Mouse (Mus musculus) lung, postnatal 0 days (tissue): ENCODE measurements around the gene Capn10. TPM values are rescaled to one million over a fixed set of nuclear protein-coding genes. Genes with fewer than 3 reads are reported as not detected.

Experiments used
- ATAC-seq: fragments of 200-750 bp; cut with Nextera tagmentation; 2 replicates; pipeline ENCODE4 v1.8.0; 2017; ENCODE audit warnings: moderate library complexity
- DNase-seq: peaks from one replicate; pipeline ENCODE4 v3.0.0-alpha.2; 2016; ENCODE audit warnings: low spot score
- H3K27ac ChIP-seq: fragments of 300-500 bp; sonication (generic); 2 replicates; pipeline ENCODE4 v1.5.1; 2014; ENCODE audit warnings: antibody characterized with exemption, mild to moderate bottlenecking, low read length, mixed read lengths
- H3K27me3 ChIP-seq: fragments of 300-500 bp; sonication (generic); replicated peaks from 2 replicates; pipeline ENCODE4 v1.6.1; 2014; ENCODE audit warnings: low read length, mixed read lengths; ENCODE audit not compliant: insufficient read depth
- H3K36me3 ChIP-seq: fragments of 300-500 bp; sonication (generic); 2 replicates; pipeline ENCODE4 v1.6.1; 2014; ENCODE audit warnings: low read length, mixed read lengths; ENCODE audit not compliant: insufficient read depth
- H3K4me1 ChIP-seq: fragments of 300-500 bp; sonication (generic); 2 replicates; pipeline ENCODE4 v1.6.1; 2014; ENCODE audit warnings: antibody characterized with exemption, low read depth, low read length, mixed read lengths; ENCODE audit not compliant: insufficient read depth
- H3K4me2 ChIP-seq: fragments of 300-500 bp; sonication (generic); replicated peaks from 2 replicates; pipeline ENCODE4 v1.6.1; 2014; ENCODE audit warnings: low read depth, mild to moderate bottlenecking, low read length, moderate library complexity, mixed read lengths
- H3K4me3 ChIP-seq: fragments of 300-500 bp; sonication (generic); 2 replicates; pipeline ENCODE4 v1.5.1; 2014; ENCODE audit warnings: low read depth, low read length
- H3K9ac ChIP-seq: fragments of 300-500 bp; sonication (generic); replicated peaks from 2 replicates; pipeline ENCODE4 v1.6.1; 2014; ENCODE audit warnings: low read depth, mild to moderate bottlenecking
- H3K9me3 ChIP-seq: fragments of 300-500 bp; sonication (generic); 2 replicates; pipeline ENCODE4 v1.6.1; 2016; ENCODE audit warnings: low read length, mixed read lengths
- CTCF ChIP-seq: IDR thresholded peaks from 2 replicates; pipeline ENCODE4 v1.5.1; 2016; ENCODE audit warnings: antibody characterized with exemption, mild to moderate bottlenecking
- EP300 ChIP-seq: IDR thresholded peaks from 2 replicates; pipeline ENCODE4 v1.6.1; 2016; ENCODE audit warnings: antibody characterized with exemption, mild to moderate bottlenecking, control low read depth
- WGBS: fragments of 180-500 bp; shearing (Covaris S2); extraction: QIAGEN DNeasy Blood & Tissue Kit; methylation state at CpG from one replicate; pipeline ENCODE4 v1.1.7; 2014; 5-methylcytosine and 5-hydroxymethylcytosine counted together
- polyA plus RNA-seq: library from polyadenylated mRNA; unstranded; fragments of >200 nt; fragmentation: Nextera tagmentation; extraction: Ambion mirVana; gene quantifications from 2 replicates; pipeline ENCODE4 v1.2.1, GENCODE M21; 2015

Gene Capn10
- polyA plus RNA-seq, 1 experiment from 2014 or later, result 16.6 TPM

- H3K4me1 ChIP-seq, result peaks cover 11% of the 10 kb centered on the region
- peak overlapping the region; percentile 94 for H3K4me2 ChIP-seq
- no peak overlapping the region for H3K9ac ChIP-seq
- ATAC-seq, result no peak
- no peaks in the 10 kb centered on the region for H3K27me3 ChIP-seq
- H3K4me3 ChIP-seq, result peak overlapping the region; percentile 66
- no peak for TF ChIP-seq CTCF
- no peak for TF ChIP-seq EP300
- 58% methylated on average over 4 of the region's 4 CpGs for WGBS
- no peaks in the 10 kb centered on the region for H3K9me3 ChIP-seq
- peak; percentile 15 for DNase-seq
- no peaks in the 10 kb centered on the region for H3K36me3 ChIP-seq
- peak overlapping the region; percentile 84 for H3K27ac ChIP-seq
Observed at GRCm38 (mm10) chr1:92933611-92934010, 565 bp upstream of the Capn10 start.

GRCm38 (mm10) chr1:92935054-92935962 lies 1.1 kb downstream of the Capn10 start:
- H3K9ac ChIP-seq, result peak overlapping the region; percentile 44
- no peak for TF ChIP-seq EP300
- ATAC-seq (no peak), DNase-seq (peak; percentile 59)
- H3K36me3 ChIP-seq, result peaks cover 3% of the 10 kb centered on the region; the same call in 1 of the 2 replicates
- WGBS, result 16% methylated on average over 10 of the region's 10 CpGs
- peak overlapping the region; percentile 84 for H3K27ac ChIP-seq
- peak overlapping the region; percentile 66 for H3K4me3 ChIP-seq
- H3K4me1 ChIP-seq, result peaks cover 11% of the 10 kb centered on the region
- peak overlapping the region; percentile 94 for H3K4me2 ChIP-seq
- H3K27me3 ChIP-seq, result no peaks in the 10 kb centered on the region
- H3K9me3 ChIP-seq, result no peaks in the 10 kb centered on the region

GRCm38 (mm10) chr1:92935977-92936376 lies 1.8 kb downstream of the Capn10 start:
- Histone ChIP-seq H3K9ac (no peak overlapping the region), H3K4me2 (no peak overlapping the region; the same call in 1 of the 2 replicates), H3K4me1 (peaks cover 11% of the 10 kb centered on the region), H3K4me3 (no peak overlapping the region), H3K36me3 (peaks cover 9% of the 10 kb centered on the region; the same call in 1 of the 2 replicates), H3K27ac (no peak overlapping the region), H3K27me3 (no peaks in the 10 kb centered on the region), H3K9me3 (no peaks in the 10 kb centered on the region)
- peak; percentile 25 for DNase-seq
- ATAC-seq, result no peak
- TF ChIP-seq EP300 (no peak), CTCF (peak; percentile 34; the same call in 1 of the 2 replicates)
- 37% methylated on average over 2 of the region's 2 CpGs for WGBS

DNA sequence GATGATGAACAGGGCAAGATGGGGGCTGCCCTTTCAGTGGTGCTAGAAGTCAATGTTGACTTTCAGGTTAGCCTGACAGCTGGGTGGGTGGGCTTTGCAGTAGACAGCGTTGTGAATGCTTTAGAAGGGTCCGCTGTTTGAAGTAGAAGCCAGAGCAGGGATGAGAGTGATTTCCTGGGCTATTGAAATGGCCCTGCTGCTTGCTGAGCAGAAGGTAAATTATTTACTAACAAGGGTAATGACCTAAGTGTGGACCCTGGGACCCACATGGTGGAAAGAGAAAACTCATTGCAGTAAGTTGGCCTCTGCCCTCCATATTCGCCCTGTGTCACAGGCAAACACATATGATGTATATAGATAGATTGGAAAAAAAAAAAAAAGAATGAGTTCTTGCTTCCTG lies 2.3 kb downstream of the Capn10 start:
- no peak overlapping the region for H3K4me2 ChIP-seq
- 68% methylated on average over 3 of the region's 3 CpGs for WGBS
- no peak overlapping the region for H3K4me3 ChIP-seq

DNA sequence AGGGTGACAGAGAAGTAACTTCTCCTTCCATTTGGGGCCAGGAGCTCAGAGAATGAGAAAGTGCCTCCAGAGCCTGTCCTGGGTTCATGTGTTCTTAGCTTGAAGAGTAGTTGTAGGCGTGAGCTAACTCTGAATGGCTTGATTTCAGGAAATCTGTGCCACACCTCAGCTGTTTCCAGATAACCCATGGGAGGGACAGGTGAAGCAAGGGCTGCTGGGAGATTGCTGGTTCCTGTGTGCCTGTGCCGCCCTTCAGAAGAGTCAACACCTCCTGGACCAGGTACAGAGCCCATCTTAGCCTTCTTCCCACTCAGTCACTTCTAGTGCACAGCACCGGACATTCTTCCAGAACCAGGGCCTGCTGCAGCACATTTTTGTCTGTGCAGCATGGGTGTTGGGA lies 3.6 kb downstream of the Capn10 start:
- no peak overlapping the region for H3K27ac ChIP-seq
- TF ChIP-seq EP300 (no peak), CTCF (no peak)

More for the DNA sequence above, 2.3 kb downstream of the Capn10 start:
- Histone ChIP-seq H3K27ac (no peak overlapping the region), H3K4me1 (peaks cover 11% of the 10 kb centered on the region), H3K9ac (no peak overlapping the region), H3K27me3 (no peaks in the 10 kb centered on the region), H3K36me3 (peaks cover 9% of the 10 kb centered on the region; the same call in 1 of the 2 replicates), H3K9me3 (no peaks in the 10 kb centered on the region)
- no peak for DNase-seq
- TF ChIP-seq EP300 (no peak), CTCF (no peak)
- ATAC-seq, result no peak

DNA sequence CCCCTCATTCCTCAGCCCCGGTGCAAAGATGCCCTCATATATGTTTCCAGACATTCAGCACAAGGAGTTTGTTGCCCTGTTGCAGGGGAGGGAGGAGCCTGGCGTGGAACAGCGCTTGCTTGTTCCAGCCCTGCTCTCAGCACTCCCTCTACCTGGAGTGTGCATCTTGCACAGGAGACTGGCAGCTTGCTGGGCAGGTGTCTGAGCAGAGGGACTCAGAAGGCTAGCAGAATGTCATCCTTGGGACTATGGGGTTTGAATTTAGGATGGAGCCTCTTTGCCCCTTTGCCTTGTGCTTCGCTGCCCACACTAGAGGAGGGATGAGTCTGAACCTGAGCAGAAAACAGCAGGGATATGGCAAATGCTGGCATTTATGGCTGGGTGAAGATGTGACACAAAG lies 5.6 kb downstream of the Capn10 start:
- Histone ChIP-seq H3K27ac (no peak overlapping the region), H3K4me2 (no peak overlapping the region), H3K9me3 (no peaks in the 10 kb centered on the region), H3K27me3 (no peaks in the 10 kb centered on the region), H3K9ac (no peak overlapping the region), H3K4me1 (peaks cover 6% of the 10 kb centered on the region; the same call in 1 of the 2 replicates), H3K4me3 (no peak overlapping the region), H3K36me3 (peaks cover 26% of the 10 kb centered on the region)
- no peak for ATAC-seq
- 94% methylated on average over 4 of the region's 4 CpGs for WGBS
- TF ChIP-seq CTCF (no peak), EP300 (no peak)
- no peak for DNase-seq

More for the DNA sequence above, 3.6 kb downstream of the Capn10 start:
- Histone ChIP-seq H3K4me1 (peaks cover 11% of the 10 kb centered on the region), H3K4me2 (no peak overlapping the region), H3K4me3 (no peak overlapping the region), H3K9ac (no peak overlapping the region), H3K9me3 (no peaks in the 10 kb centered on the region), H3K36me3 (peaks cover 14% of the 10 kb centered on the region), H3K27me3 (no peaks in the 10 kb centered on the region)
- WGBS, result 74% methylated on average over 3 of the region's 3 CpGs
- DNase-seq (no peak), ATAC-seq (no peak)
